Mouse (Mus musculus) retina, postnatal 1 day (tissue): ENCODE results near the gene Ctps2.
A peak's percentile ranks its signal among the peaks of the same experiment; 100 is the strongest.

Experiments
- DNase-seq: peaks from one replicate; pipeline ENCODE4 v3.0.0-alpha.2; 2012

The Ctps2 gene

DNA sequence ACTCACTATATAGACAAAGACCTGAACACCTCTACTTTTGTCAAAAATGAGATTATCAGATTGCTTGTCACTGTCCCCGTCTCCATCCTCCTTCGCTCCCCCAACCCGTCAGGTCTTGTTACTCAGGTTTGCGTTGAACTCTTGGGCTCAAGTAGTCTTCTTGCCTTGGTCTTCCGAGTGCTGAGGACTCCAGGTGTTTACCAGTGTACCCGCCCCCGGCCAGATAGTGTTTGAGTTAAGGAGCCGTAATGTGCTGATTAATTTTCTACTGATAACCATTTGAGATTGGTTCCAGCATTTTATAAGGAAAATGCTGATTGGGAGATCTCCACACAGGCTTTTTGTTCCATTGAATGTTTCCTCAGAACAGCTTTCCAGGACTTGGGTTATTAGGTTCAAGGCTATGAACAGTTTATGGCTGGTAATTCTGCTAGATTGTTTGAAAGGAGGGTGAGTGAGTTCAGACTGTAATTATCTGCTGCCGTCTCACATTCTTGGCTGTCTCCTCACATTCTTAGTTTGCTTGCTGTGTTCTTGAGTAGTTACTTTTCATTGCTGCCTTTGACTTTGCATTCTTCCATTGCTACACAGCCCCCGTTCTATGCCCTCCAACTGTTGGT lies 85.9 kb downstream of the Ctps2 start:
- no peak for DNase-seq

DNA sequence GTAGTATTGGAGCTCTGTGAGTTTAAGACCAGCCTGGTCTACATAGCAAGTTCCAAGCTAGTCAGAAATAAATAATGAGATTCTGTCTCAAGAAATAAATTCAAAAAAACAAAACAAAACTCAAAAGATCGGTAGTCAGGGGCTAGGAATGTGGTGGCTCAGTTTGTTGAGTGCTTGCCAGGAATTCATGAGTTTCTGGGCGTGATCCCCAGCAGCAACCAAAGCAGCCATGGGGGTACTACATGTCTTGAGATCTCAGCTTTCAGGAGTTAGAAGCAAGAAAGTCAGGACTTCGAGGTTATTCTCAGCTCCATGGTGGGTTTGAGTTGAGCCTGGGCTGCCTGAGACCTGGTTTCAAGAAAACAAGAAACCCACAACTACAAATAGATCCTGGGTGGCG lies 90.4 kb downstream of the Ctps2 start:
- no peak for DNase-seq

DNA sequence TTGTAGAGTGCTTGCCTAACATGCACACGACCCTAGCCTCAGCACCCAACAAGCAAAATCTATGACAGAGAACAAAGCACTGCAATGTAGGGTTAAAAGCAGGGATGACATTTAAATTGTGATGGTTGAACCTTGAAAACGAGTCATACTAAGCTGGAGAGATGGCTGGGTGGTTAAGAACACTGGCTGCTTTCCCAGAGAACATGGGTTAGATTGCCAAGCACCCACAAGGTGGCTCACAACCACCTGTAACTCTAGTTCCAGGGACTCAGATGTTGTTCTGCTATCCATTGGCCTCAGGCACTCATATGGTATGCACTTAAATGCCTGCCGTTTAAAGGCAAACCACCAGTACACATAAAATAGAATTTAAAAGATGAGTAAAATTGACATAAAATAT lies 91.1 kb downstream of the Ctps2 start:
- no peak for DNase-seq

DNA sequence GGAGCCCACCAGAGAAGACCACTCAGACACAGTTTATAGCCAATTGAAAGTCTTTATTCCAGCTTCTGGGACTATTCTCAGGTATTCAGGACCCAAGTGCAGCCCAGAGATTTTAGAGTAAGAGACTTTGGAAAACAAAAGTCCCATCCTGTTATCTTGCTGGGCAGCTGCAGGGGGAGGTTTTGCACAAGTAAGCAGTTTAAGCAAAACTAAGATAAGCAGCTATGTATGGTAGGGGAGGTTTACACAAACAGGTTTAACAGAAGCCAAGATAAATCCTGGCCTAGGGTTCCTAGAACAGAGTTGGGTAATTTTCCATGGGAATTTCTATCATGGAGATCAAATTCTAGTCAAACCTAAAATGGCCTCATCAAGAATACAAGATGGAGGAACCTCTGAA lies 126.8 kb downstream of the Ctps2 start:
- DNase-seq, result no peak

DNA sequence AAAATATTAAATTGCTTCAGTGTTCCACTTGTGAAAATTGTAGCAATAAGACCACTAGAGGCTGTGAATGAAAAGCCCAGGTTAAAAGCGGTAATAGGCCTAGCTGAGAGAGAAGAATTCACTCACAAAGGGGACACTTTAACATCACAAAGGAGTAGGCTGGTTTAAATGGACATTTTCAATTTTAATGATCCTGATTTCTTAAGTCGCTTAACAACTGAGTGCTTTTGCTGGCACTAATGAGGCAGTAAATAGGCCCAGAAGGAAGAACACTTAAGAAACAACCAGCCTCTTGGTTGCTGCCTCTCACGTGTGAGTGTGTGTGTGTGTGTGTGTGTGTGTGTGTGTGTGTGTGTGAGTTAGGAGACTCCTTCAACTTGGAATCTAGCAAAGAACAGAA lies 137.7 kb downstream of the Ctps2 start:
- peak; percentile 2 for DNase-seq

DNA sequence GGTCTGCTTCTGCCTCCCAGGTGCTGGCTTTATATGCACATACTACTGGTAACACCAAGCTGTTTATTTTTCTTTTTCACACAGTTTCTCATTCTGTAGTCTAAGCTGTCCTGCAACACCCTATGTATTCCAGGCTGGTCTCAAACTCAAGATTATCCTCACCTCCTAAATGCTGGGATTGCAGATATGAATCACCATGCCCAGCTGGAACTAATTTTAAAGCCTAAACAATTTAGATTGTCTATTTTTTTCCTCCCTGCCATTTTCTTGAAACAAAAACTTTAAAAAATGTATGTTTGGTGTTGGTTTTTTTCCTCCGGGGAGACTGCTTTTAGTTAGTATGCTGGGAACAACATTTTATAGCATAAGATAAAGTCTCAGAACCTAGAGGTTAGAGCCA lies 141.7 kb downstream of the Ctps2 start:
- no peak for DNase-seq

DNA sequence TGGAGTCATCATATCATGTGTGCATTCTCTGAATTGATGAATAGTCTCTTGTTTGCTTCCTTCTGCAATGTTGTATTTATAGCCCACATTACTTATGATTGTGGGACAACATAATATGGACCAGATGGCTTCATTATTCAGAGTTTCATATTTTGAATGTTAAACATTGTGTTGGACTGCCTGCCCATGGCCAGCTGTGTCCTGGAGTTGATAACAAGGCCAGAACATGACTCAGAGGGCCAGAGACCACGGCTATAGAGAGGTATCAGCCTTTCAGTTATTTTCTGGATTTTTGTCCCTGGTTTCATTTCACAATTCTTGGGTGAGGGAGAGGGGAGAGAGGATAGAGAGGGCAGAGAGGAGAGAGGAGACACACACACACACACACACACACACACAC lies 162.9 kb downstream of the Ctps2 start:
- DNase-seq, result no peak
